Mouse (Mus musculus): ENCODE data around the gene Gba2. TPM values are rescaled to one million over a fixed set of nuclear protein-coding genes. Genes with fewer than 3 reads are reported as not detected.
"Not testable (repeated sequence)": the region's sequence is repeated elsewhere in the genome, so short reads cannot be mapped to it uniquely, and the experiment has no call there.

Gene Gba2
- polyA plus RNA-seq, 1 experiment from 2014 or later = 15.1 TPM

DNA sequence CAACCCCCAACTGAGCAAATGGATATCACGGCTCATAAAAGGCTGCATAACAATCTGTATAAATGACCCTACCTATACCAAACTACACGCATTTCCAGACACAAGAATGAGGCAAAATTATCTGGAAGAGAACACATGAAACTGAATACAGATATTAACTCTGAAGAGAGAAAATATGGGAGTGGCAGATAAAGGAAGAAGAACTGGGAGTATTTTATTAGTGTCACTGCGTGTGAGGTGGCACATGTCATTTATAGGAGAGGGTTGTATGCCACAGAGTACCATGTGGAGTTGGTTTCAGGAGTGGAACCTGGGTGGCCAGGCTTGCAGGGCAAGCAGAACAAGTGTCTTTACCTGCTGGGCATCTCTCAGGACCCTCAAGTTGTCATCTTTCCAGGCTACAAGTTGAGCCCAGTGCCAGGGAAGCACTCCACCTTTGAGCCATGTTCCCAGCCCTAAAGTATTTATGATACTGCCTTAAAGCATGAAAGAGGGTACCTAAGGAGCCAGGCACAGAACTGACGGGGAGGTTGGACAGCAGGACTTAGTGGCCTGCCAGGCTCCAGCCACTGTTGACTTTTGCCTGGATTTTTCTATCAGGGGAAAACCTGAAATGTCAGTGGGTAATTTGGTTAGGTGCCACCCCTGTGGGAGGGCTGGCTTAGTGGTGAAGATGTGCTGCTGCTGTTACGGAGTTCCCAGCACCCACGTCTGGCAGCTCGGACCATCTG, 20.1 kb upstream of the Gba2 start:
- Histone ChIP-seq H3K9me3 (ENCODE audit: control insufficient read depth, low read length) (no peaks in the 10 kb centered on the region), H3K27ac (replicated peaks; ENCODE audit: low read depth, low read length) (no peak overlapping the region), H3K36me3 (ENCODE audit: control insufficient read depth, insufficient read depth, low read length) (no peaks in the 10 kb centered on the region), H3K4me2 (ENCODE audit: low read depth, low read length) (no peak overlapping the region), H3K27me3 (replicated peaks; ENCODE audit: control insufficient read depth, insufficient read depth, low read length) (no peaks in the 10 kb centered on the region), H3K9ac (ENCODE audit: low read depth, low read length) (no peak overlapping the region), H3K4me3 (ENCODE audit: low read depth, low read length) (no peak overlapping the region), H3K4me1 (ENCODE audit: control insufficient read depth, insufficient read depth, low read length) (no peaks in the 10 kb centered on the region)
- 79% methylated on average over 7 of the region's 7 CpGs for WGBS
- DNase-seq (ENCODE audit: low spot score) (no peak), ATAC-seq (ENCODE audit: low read depth) (no peak)

DNA sequence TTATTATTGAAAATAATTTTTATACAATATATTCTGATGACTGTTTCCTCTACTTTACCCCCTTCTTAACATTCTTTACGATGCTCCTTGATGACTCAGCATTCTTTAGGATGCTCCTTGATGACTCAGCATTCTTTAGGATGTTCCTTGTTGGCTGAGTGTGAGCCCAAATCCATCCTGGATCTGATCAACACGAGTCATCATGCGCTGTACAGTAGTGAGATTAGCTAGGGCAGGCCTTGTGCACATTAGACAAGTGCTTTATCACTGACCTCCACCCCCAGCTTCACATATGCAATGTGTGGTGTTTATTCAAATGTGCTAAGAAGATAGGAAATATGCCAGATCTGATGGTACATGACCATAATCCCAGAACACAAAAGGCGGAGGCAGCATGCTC, 19.5 kb upstream of the Gba2 start:
- H3K4me2 ChIP-seq (ENCODE audit: low read depth, low read length) = no peak overlapping the region
- H3K9ac ChIP-seq (ENCODE audit: low read depth, low read length) = no peak overlapping the region
- H3K9me3 ChIP-seq (ENCODE audit: control insufficient read depth, low read length) = no peaks in the 10 kb centered on the region
- H3K27ac ChIP-seq (replicated peaks; ENCODE audit: low read depth, low read length) = no peak overlapping the region
- no peaks in the 10 kb centered on the region for H3K4me1 ChIP-seq (ENCODE audit: control insufficient read depth, insufficient read depth, low read length)
- WGBS = 84% methylated on average over 4 of the region's 4 CpGs
- H3K27me3 ChIP-seq (replicated peaks; ENCODE audit: control insufficient read depth, insufficient read depth, low read length) = no peaks in the 10 kb centered on the region
- no peak overlapping the region for H3K4me3 ChIP-seq (ENCODE audit: low read depth, low read length)
- DNase-seq (ENCODE audit: low spot score) (no peak), ATAC-seq (ENCODE audit: low read depth) (no peak)
- no peaks in the 10 kb centered on the region for H3K36me3 ChIP-seq (ENCODE audit: control insufficient read depth, insufficient read depth, low read length)

DNA sequence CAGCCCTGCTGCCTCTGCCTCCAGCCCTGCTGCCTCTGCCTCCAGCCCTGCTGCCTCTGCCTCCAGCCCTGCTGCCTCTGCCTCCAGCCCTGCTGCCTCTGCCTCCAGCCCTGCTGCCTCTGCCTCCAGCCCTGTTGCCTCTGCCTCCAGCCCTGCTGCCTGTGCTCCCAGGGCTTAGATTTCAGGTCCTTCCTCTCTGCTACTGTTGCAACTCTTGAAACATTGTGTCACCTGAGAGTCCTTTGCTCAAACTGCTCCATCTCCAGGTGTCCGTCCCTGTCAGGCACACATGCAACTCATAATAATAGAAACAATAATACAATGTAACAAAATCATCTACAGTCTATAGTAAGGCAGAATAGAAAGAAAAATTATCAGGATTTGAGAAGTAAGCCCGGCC, 17.9 kb upstream of the Gba2 start:
- ATAC-seq (ENCODE audit: low read depth); H3K9ac ChIP-seq (ENCODE audit: low read depth, low read length); H3K4me1 ChIP-seq (ENCODE audit: control insufficient read depth, insufficient read depth, low read length); DNase-seq (ENCODE audit: low spot score); H3K27me3 ChIP-seq (replicated peaks; ENCODE audit: control insufficient read depth, insufficient read depth, low read length); H3K9me3 ChIP-seq (ENCODE audit: control insufficient read depth, low read length); H3K4me3 ChIP-seq (ENCODE audit: low read depth, low read length); H3K4me2 ChIP-seq (ENCODE audit: low read depth, low read length); H3K36me3 ChIP-seq (ENCODE audit: control insufficient read depth, insufficient read depth, low read length); H3K27ac ChIP-seq (replicated peaks; ENCODE audit: low read depth, low read length): not testable (repeated sequence)
- WGBS = 75% methylated on average over 2 of the region's 2 CpGs

DNA sequence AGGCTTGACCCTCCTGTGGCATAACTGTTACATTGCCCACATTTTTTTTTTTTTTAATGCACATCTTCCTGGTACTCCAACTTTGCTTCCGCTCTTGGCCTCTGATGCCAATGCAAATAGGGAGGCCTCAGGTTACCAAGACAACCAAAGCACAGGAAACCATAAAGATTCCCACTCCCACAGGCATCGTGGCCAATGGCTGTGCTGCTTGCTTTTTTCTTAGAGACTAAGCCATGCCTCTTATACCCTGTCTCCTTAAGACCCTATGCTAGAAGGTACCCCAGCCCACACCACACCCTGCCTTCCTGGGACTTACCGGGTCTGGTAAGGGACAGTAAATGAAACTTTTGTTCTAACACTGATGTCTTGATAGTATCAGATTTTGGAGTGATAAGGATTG, 14.8 kb upstream of the Gba2 start:
- no peaks in the 10 kb centered on the region for H3K27me3 ChIP-seq (replicated peaks; ENCODE audit: control insufficient read depth, insufficient read depth, low read length)
- H3K36me3 ChIP-seq (ENCODE audit: control insufficient read depth, insufficient read depth, low read length) = no peaks in the 10 kb centered on the region
- no peak for DNase-seq (ENCODE audit: low spot score)
- ATAC-seq (ENCODE audit: low read depth) = no peak
- WGBS = 59% methylated on average over 3 of the region's 3 CpGs
- H3K9me3 ChIP-seq (ENCODE audit: control insufficient read depth, low read length) = no peaks in the 10 kb centered on the region
- H3K27ac ChIP-seq (replicated peaks; ENCODE audit: low read depth, low read length) = no peak overlapping the region
- no peaks in the 10 kb centered on the region for H3K4me1 ChIP-seq (ENCODE audit: control insufficient read depth, insufficient read depth, low read length)
- no peak overlapping the region for H3K4me2 ChIP-seq (ENCODE audit: low read depth, low read length)
- H3K9ac ChIP-seq (ENCODE audit: low read depth, low read length) = no peak overlapping the region
- H3K4me3 ChIP-seq (ENCODE audit: low read depth, low read length) = no peak overlapping the region

DNA sequence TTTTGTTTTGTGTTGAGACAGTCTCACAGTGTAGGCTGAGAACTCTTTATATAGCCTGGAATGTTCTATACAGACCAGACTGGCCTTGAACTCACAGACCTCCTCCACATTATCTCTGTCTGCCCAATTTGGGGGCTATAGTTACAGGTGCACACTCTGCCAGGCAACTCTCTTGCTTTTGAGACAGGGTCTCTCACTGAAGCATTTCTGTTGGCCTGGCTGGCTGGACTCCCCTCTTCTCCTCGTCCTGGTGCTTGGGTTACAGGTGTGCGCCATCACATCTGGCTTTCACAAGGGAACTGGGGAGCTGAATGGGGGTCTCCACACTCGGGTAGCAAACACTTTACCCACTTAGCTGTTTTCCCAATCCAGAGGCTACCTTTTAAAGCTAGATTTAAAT, 13.3 kb upstream of the Gba2 start:
- H3K9ac ChIP-seq (ENCODE audit: low read depth, low read length) = no peak overlapping the region
- H3K9me3 ChIP-seq (ENCODE audit: control insufficient read depth, low read length) = no peaks in the 10 kb centered on the region
- no peak for ATAC-seq (ENCODE audit: low read depth)
- no peaks in the 10 kb centered on the region for H3K4me1 ChIP-seq (ENCODE audit: control insufficient read depth, insufficient read depth, low read length)
- no peak overlapping the region for H3K4me3 ChIP-seq (ENCODE audit: low read depth, low read length)
- H3K36me3 ChIP-seq (ENCODE audit: control insufficient read depth, insufficient read depth, low read length) = no peaks in the 10 kb centered on the region
- H3K27me3 ChIP-seq (replicated peaks; ENCODE audit: control insufficient read depth, insufficient read depth, low read length) = no peaks in the 10 kb centered on the region
- H3K27ac ChIP-seq (replicated peaks; ENCODE audit: low read depth, low read length) = no peak overlapping the region
- no peak for DNase-seq (ENCODE audit: low spot score)
- H3K4me2 ChIP-seq (ENCODE audit: low read depth, low read length) = no peak overlapping the region
- 60% methylated on average over 3 of the region's 3 CpGs for WGBS

DNA sequence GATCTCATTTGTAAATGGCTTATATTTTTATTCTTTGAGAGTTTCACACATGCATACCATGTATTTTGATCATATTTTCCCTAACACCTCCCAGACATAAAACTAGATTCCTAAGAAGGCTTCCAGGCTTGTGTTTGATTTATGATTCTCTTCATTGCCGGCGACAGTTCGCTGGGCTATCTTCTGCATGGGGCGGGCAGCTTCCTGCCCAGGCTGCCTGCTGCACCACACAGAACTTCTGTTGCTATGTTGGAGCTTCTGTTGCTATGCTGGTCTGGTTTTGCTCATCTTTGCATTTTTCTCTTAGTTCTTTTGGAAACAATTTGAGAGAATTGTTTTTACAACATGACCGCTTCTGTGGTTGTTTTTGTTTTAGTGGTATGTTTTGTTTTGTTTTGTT, 12.9 kb upstream of the Gba2 start:
- ATAC-seq (ENCODE audit: low read depth) = no peak
- Histone ChIP-seq H3K27me3 (replicated peaks; ENCODE audit: control insufficient read depth, insufficient read depth, low read length) (no peaks in the 10 kb centered on the region), H3K4me2 (ENCODE audit: low read depth, low read length) (no peak overlapping the region), H3K9me3 (ENCODE audit: control insufficient read depth, low read length) (no peaks in the 10 kb centered on the region), H3K4me3 (ENCODE audit: low read depth, low read length) (no peak overlapping the region), H3K4me1 (ENCODE audit: control insufficient read depth, insufficient read depth, low read length) (no peaks in the 10 kb centered on the region), H3K27ac (replicated peaks; ENCODE audit: low read depth, low read length) (no peak overlapping the region), H3K9ac (ENCODE audit: low read depth, low read length) (no peak overlapping the region), H3K36me3 (ENCODE audit: control insufficient read depth, insufficient read depth, low read length) (no peaks in the 10 kb centered on the region)
- DNase-seq (ENCODE audit: low spot score) = no peak
- WGBS = 74% methylated on average over 5 of the region's 5 CpGs

DNA sequence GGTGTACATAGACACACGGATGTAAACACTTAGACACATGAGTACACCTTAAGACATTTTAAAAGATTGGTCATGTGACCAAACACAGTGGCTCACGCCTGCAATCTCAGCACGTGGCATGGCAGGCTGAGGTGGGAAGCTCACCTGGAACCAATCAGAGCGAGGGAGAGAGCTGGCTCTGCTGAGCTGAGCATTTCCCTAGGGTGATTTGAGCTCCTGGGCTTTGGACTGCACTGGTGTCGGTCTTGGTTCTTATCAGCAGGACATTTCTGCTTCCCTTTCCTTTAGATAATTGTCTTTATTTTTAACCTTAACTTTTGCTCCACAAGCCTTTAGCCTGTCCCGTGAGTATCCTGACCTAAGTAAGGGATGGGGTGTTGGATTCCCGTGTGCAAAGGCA, 9.0 kb upstream of the Gba2 start:
- 41% methylated on average over 7 of the region's 7 CpGs for WGBS
- Histone ChIP-seq H3K27ac (replicated peaks; ENCODE audit: low read depth, low read length) (no peak overlapping the region), H3K4me2 (ENCODE audit: low read depth, low read length) (no peak overlapping the region), H3K9me3 (ENCODE audit: control insufficient read depth, low read length) (no peaks in the 10 kb centered on the region), H3K9ac (ENCODE audit: low read depth, low read length) (no peak overlapping the region), H3K4me3 (ENCODE audit: low read depth, low read length) (no peak overlapping the region), H3K4me1 (ENCODE audit: control insufficient read depth, insufficient read depth, low read length) (no peaks in the 10 kb centered on the region), H3K27me3 (replicated peaks; ENCODE audit: control insufficient read depth, insufficient read depth, low read length) (no peaks in the 10 kb centered on the region), H3K36me3 (ENCODE audit: control insufficient read depth, insufficient read depth, low read length) (peaks cover 15% of the 10 kb centered on the region)
- no peak for DNase-seq (ENCODE audit: low spot score)
- no peak for ATAC-seq (ENCODE audit: low read depth)

DNA sequence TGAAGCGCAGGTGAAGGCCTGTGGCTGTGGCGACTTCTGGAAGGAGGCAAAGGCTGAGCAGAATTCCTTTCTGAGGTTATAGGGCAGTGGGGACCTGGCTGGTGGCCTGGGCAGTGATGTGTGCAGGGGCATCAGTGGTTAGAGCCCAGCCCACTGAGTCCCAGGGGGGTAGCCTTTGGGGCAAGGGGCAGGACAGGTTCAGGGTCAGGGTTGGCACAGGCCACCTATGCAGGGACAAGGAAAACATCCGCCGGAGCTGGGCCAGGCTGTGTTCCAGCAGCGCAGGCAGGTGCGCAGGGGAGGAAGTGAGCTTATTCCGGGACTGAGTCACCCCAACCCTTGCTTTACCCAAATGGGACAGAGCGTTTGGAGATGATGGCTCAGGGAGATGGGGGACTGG, 7.7 kb upstream of the Gba2 start:
- no peaks in the 10 kb centered on the region for H3K27me3 ChIP-seq (replicated peaks; ENCODE audit: control insufficient read depth, insufficient read depth, low read length)

DNA sequence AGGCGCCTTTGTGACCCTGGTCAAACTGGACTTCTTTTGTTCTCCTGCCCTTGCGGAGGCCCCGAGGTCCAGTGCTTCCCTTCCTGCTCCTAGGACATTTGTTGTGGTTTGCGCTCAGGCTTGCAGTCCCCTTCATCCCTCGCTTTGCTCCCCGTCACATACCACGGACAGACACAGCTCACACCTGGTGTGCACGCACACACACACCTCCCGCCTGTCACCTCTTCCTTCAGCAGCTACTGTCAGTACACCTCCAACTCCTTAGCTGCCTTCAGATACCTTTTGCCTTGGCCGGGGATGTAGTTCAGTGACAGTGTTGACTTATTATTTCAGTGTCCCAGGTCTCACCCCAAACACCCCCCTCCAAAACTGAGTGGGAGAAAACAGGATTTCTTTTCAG, 7.0 kb upstream of the Gba2 start:
- 34% methylated on average over 9 of the region's 10 CpGs for WGBS
- Histone ChIP-seq H3K4me2 (ENCODE audit: low read depth, low read length) (no peak overlapping the region), H3K9me3 (ENCODE audit: control insufficient read depth, low read length) (no peaks in the 10 kb centered on the region), H3K36me3 (ENCODE audit: control insufficient read depth, insufficient read depth, low read length) (peaks cover 35% of the 10 kb centered on the region), H3K9ac (ENCODE audit: low read depth, low read length) (no peak overlapping the region), H3K27ac (replicated peaks; ENCODE audit: low read depth, low read length) (no peak overlapping the region), H3K27me3 (replicated peaks; ENCODE audit: control insufficient read depth, insufficient read depth, low read length) (no peaks in the 10 kb centered on the region), H3K4me1 (ENCODE audit: control insufficient read depth, insufficient read depth, low read length) (no peaks in the 10 kb centered on the region), H3K4me3 (ENCODE audit: low read depth, low read length) (no peak overlapping the region)
- ATAC-seq (ENCODE audit: low read depth) (no peak), DNase-seq (ENCODE audit: low spot score) (no peak)

More for the DNA sequence above, 7.7 kb upstream of the Gba2 start:
- H3K36me3 ChIP-seq (ENCODE audit: control insufficient read depth, insufficient read depth, low read length) = peaks cover 28% of the 10 kb centered on the region
- 67% methylated on average over 8 of the region's 8 CpGs for WGBS
- no peak overlapping the region for H3K9ac ChIP-seq (ENCODE audit: low read depth, low read length)
- no peaks in the 10 kb centered on the region for H3K4me1 ChIP-seq (ENCODE audit: control insufficient read depth, insufficient read depth, low read length)
- H3K27ac ChIP-seq (replicated peaks; ENCODE audit: low read depth, low read length) = no peak overlapping the region
- no peak overlapping the region for H3K4me3 ChIP-seq (ENCODE audit: low read depth, low read length)
- H3K9me3 ChIP-seq (ENCODE audit: control insufficient read depth, low read length) = no peaks in the 10 kb centered on the region
- H3K4me2 ChIP-seq (ENCODE audit: low read depth, low read length) = no peak overlapping the region
- DNase-seq (ENCODE audit: low spot score) = no peak
- ATAC-seq (ENCODE audit: low read depth) = no peak

Data from embryonic facial prominence, embryonic 14.5 days (tissue).